Mouse (Mus musculus): ENCODE measurements around the gene Tbx6. TPM values are rescaled to one million over a fixed set of nuclear protein-coding genes. Genes with fewer than 3 reads are reported as not detected.

The Tbx6 gene
- polyA plus RNA-seq, 1 experiment from 2014 or later, result 0.56 TPM

DNA sequence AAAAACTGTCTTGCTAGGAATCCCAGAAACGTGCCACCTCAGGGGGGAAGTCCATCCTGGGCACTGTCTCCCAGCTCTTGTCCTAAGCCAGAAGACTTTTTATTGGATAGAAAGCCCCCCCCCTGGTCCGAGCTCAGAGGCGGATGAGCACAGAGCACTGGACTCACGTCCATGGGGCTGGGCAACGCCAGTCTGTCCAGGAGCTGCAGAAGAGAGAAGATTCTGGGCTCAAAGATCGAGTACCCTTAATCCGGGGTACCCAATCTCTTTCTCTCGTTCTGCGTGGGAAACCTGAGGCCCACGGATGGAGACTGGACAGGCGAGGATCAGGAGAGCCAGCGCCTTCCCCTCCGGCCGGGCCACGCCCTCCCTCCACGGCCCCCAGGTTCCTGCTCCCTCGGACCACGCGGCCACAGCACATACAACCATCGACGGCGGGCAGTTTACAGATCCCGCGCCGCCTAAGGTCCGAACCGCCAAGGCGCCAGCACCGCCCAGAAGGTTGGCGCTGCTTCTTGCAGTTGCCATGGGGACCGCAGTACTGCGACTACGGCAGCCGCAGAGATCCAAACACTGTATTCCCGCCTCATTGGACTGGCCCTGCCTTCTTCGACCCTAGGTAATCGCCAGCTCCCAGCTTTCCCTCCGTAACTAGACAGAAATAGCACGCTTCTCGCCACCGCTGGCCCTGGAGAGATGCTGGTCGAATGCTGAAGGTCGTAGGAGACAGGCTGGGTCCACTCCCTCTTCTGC is 27.6 kb downstream of the Tbx6 start:
- peaks cover 26% of the 10 kb centered on the region for H3K4me1 ChIP-seq
- peak overlapping the region; percentile 85 for H3K27ac ChIP-seq
- 0 out of 2 replicates have a peak, but pooled peaks cover 4% of the 10 kb centered on the region for H3K27me3 ChIP-seq
- peak overlapping the region; percentile 72 for H3K4me3 ChIP-seq (replicated peaks)
- under 1% methylated on average over 43 of the region's 43 CpGs for WGBS
- ATAC-seq (ENCODE audit: low FRiP score), result peak; percentile 95
- peaks cover 24% of the 10 kb centered on the region for H3K36me3 ChIP-seq (replicated peaks)
- peak overlapping the region; percentile 77 for H3K9ac ChIP-seq
- H3K9me3 ChIP-seq, result no peaks in the 10 kb centered on the region
- peak overlapping the region; percentile 81 for H3K4me2 ChIP-seq

DNA sequence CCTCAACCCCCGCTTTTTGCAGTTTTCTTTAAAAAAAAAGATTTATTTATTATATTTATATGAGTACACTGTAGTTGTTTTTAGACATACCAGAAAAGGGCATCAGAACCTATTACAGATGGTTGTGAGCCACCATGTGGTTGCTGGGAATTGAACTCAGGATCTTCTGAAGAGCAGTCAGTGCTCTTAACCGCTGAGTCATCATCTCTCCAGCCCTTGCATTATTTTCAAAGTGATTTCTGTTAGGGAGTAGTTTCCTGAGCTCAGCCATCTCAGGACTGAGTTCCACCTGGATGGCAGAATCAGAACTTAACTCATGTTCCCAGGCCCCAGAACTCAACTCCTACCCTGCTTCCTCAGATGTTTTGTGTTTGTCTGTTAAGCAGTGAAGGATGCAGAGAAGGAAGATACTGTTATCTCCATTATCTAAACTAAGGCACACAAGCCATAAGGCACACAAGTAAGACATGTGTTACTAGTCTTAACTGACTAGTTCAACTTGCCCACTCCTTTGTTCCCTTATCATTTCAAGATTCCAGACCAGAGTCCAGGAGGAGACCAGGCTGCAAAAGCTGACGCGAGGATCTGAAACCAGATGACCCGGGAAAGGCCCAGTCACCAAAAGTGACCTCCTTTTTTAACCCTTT is 28.6 kb downstream of the Tbx6 start:
- 0 out of 2 replicates have a peak, but pooled peaks cover 4% of the 10 kb centered on the region for H3K27me3 ChIP-seq
- WGBS, result 75% methylated on average over 5 of the region's 5 CpGs
- ATAC-seq (ENCODE audit: low FRiP score), result no peak
- peak overlapping the region; percentile 81 for H3K4me2 ChIP-seq
- peak overlapping the region; percentile 77; the same call in 1 of the 2 replicates for H3K9ac ChIP-seq
- peak overlapping the region; percentile 72; the same call in 1 of the 2 replicates for H3K4me3 ChIP-seq (replicated peaks)
- no peaks in the 10 kb centered on the region for H3K9me3 ChIP-seq
- H3K36me3 ChIP-seq (replicated peaks), result peaks cover 14% of the 10 kb centered on the region
- H3K27ac ChIP-seq, result no peak overlapping the region
- H3K4me1 ChIP-seq, result peaks cover 26% of the 10 kb centered on the region

GRCm38 (mm10) chr7:126815726-126816222 is 34.5 kb downstream of the Tbx6 start:
- WGBS, result 64% methylated on average over 8 of the region's 8 CpGs
- Histone ChIP-seq H3K27ac (no peak overlapping the region), H3K9me3 (no peaks in the 10 kb centered on the region), H3K4me3 (replicated peaks) (no peak overlapping the region), H3K27me3 (0 out of 2 replicates have a peak, but pooled peaks cover 4% of the 10 kb centered on the region), H3K36me3 (replicated peaks) (no peaks in the 10 kb centered on the region), H3K4me1 (peaks cover 3% of the 10 kb centered on the region; the same call in 1 of the 2 replicates), H3K4me2 (no peak overlapping the region), H3K9ac (no peak overlapping the region)
- no peak for ATAC-seq (ENCODE audit: low FRiP score)

DNA sequence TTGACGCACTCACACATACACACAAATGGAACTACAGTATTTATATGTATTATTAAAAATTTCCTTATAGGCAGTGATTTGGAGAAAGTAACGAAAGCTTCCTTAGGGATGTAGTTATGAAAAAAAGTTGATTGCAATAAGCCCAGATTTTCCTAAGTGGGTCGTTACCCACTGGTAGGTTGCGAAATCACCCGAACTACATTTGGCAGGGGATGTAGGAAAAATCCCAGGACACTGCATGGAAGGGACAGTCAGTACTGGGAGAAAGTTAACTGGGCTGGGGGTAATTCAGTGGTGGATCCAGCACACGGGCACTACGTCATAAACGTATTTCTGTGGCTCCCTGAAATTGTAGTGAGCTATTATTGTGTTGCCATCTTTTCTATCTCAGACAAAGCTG is 35.2 kb downstream of the Tbx6 start:
- H3K36me3 ChIP-seq (replicated peaks), result no peaks in the 10 kb centered on the region
- no peak overlapping the region for H3K4me2 ChIP-seq
- H3K9me3 ChIP-seq, result no peaks in the 10 kb centered on the region
- no peak overlapping the region for H3K9ac ChIP-seq
- 0 out of 2 replicates have a peak, but pooled peaks cover 4% of the 10 kb centered on the region for H3K27me3 ChIP-seq
- H3K27ac ChIP-seq, result no peak overlapping the region
- peaks cover 3% of the 10 kb centered on the region; the same call in 1 of the 2 replicates for H3K4me1 ChIP-seq
- no peak for ATAC-seq (ENCODE audit: low FRiP score)
- 89% methylated on average over 8 of the region's 8 CpGs for WGBS
- no peak overlapping the region for H3K4me3 ChIP-seq (replicated peaks)

DNA sequence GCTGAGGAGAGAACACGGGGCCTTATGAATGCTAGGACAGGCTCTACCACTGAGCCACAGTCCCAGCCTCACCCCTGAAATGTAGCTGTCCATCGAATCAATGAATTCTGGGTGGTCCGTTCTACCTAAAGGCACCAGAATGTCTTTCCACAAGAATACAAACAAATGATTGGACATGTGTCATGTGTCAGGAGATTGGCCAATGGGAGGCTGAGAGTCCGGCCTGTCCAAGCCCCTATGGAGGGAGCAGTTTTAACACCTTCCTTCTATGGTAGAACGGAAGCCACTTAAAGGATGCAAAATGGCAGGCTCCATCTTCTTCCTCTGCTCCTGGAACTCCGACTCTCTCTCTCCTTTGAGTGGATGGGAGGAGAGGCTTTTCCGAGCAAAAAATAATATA is 36.3 kb downstream of the Tbx6 start:
- WGBS, result 83% methylated on average over 7 of the region's 7 CpGs
- ATAC-seq (ENCODE audit: low FRiP score), result no peak
- H3K36me3 ChIP-seq (replicated peaks), result no peaks in the 10 kb centered on the region

DNA sequence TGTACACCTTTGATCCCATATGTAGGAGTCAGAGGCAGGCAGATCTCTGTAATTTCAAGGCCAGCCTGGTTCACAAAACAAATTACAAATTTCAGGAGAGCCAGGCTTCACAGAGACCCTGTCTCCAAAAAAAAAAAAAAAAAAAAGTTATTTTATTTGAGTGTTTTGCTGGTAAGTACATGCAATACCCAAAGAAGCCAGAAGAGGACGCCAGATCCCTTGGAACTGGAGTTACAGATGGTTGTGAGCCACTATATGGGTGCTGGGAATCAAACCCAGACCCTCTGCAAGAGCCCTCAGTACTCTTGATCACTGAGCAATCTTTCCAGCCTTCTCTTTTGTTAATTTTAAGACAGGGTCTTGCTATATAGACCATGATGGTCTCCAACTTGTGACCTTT is 37.5 kb downstream of the Tbx6 start:
- 38% methylated on average over 1 of the region's 1 CpGs for WGBS
- Histone ChIP-seq H3K9me3 (no peaks in the 10 kb centered on the region), H3K4me2 (no peak overlapping the region), H3K9ac (no peak overlapping the region), H3K4me3 (replicated peaks) (no peak overlapping the region), H3K27ac (no peak overlapping the region), H3K27me3 (peaks cover 13% of the 10 kb centered on the region; the same call in 1 of the 2 replicates), H3K4me1 (peaks cover 19% of the 10 kb centered on the region), H3K36me3 (replicated peaks) (no peaks in the 10 kb centered on the region)
- ATAC-seq (ENCODE audit: low FRiP score), result no peak

More for the DNA sequence above, 36.3 kb downstream of the Tbx6 start:
- Histone ChIP-seq H3K9me3 (no peaks in the 10 kb centered on the region), H3K4me3 (replicated peaks) (no peak overlapping the region), H3K9ac (no peak overlapping the region), H3K27ac (no peak overlapping the region), H3K27me3 (peaks cover 9% of the 10 kb centered on the region; the same call in 1 of the 2 replicates), H3K4me2 (no peak overlapping the region), H3K4me1 (peaks cover 10% of the 10 kb centered on the region)

- Histone ChIP-seq H3K4me1 (peaks cover 39% of the 10 kb centered on the region), H3K4me3 (replicated peaks) (no peak overlapping the region), H3K9me3 (no peaks in the 10 kb centered on the region), H3K4me2 (peak overlapping the region; percentile 85), H3K9ac (peak overlapping the region; percentile 86; the same call in 1 of the 2 replicates), H3K27ac (peak overlapping the region; percentile 82), H3K36me3 (replicated peaks) (no peaks in the 10 kb centered on the region), H3K27me3 (peaks cover 16% of the 10 kb centered on the region; the same call in 1 of the 2 replicates)
- ATAC-seq (ENCODE audit: low FRiP score), result peak; percentile 39; the same call in 1 of the 2 replicates
- WGBS, result 22% methylated on average over 7 of the region's 7 CpGs
These were observed 40.7 kb downstream of the Tbx6 start for GRCm38 (mm10) chr7:126821835-126822511.

GRCm38 (mm10) chr7:126822741-126823140 is 41.5 kb downstream of the Tbx6 start:
- Histone ChIP-seq H3K27me3 (peaks cover 16% of the 10 kb centered on the region; the same call in 1 of the 2 replicates), H3K27ac (peak overlapping the region; percentile 82), H3K9me3 (no peaks in the 10 kb centered on the region), H3K36me3 (replicated peaks) (no peaks in the 10 kb centered on the region), H3K4me2 (peak overlapping the region; percentile 85), H3K4me1 (peaks cover 39% of the 10 kb centered on the region), H3K9ac (peak overlapping the region; percentile 86), H3K4me3 (replicated peaks) (peak overlapping the region; percentile 63)
- ATAC-seq (ENCODE audit: low FRiP score), result peak; percentile 12
- 13% methylated on average over 9 of the region's 9 CpGs for WGBS

GRCm38 (mm10) chr7:126823202-126823711 is 42.0 kb downstream of the Tbx6 start:
- Histone ChIP-seq H3K4me1 (peaks cover 39% of the 10 kb centered on the region), H3K9ac (peak overlapping the region; percentile 86), H3K4me3 (replicated peaks) (peak overlapping the region; percentile 63), H3K36me3 (replicated peaks) (no peaks in the 10 kb centered on the region), H3K9me3 (no peaks in the 10 kb centered on the region), H3K27ac (peak overlapping the region; percentile 82), H3K27me3 (peaks cover 16% of the 10 kb centered on the region; the same call in 1 of the 2 replicates), H3K4me2 (peak overlapping the region; percentile 85)
- under 1% methylated on average over 16 of the region's 19 CpGs for WGBS
- peak; percentile 84 for ATAC-seq (ENCODE audit: low FRiP score)

DNA sequence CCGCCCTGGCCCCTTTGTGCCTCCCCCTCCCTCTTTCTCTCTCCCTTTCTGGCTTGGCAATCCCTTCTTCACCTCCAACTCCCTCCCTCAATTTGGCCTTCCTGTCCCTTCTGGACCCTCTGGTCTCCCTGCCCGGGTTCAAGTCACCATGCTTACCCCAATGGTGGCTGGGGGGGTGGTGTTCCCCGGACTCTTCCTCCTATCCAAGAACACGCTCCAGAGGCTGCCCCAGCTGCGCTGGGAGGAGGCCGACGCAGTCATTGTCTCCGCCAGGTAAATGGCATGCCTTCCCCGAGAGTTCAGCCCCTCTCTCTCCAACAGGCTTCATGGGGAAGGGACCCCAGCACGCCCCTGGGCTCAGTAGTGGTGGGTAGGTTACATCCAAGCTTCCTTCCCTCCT is 42.7 kb downstream of the Tbx6 start:
- H3K36me3 ChIP-seq (replicated peaks), result no peaks in the 10 kb centered on the region
- peaks cover 39% of the 10 kb centered on the region for H3K4me1 ChIP-seq
- peaks cover 16% of the 10 kb centered on the region; the same call in 1 of the 2 replicates for H3K27me3 ChIP-seq
- no peaks in the 10 kb centered on the region for H3K9me3 ChIP-seq
- WGBS, result 14% methylated on average over 10 of the region's 10 CpGs
- peak overlapping the region; percentile 86 for H3K9ac ChIP-seq
- peak overlapping the region; percentile 63 for H3K4me3 ChIP-seq (replicated peaks)
- H3K27ac ChIP-seq, result peak overlapping the region; percentile 82
- H3K4me2 ChIP-seq, result peak overlapping the region; percentile 85
- ATAC-seq (ENCODE audit: low FRiP score), result peak; percentile 42; the same call in 1 of the 2 replicates

- Histone ChIP-seq H3K36me3 (replicated peaks) (no peaks in the 10 kb centered on the region), H3K4me3 (replicated peaks) (no peak overlapping the region), H3K4me2 (0 out of 2 replicates have a peak overlapping the region, but pooled peaks have one; percentile 85), H3K9ac (no peak overlapping the region), H3K27ac (no peak overlapping the region), H3K9me3 (no peaks in the 10 kb centered on the region), H3K4me1 (peaks cover 50% of the 10 kb centered on the region), H3K27me3 (peaks cover 23% of the 10 kb centered on the region; the same call in 1 of the 2 replicates)
- WGBS, result 21% methylated on average over 8 of the region's 8 CpGs
- ATAC-seq (ENCODE audit: low FRiP score), result no peak
These were observed 44.1 kb downstream of the Tbx6 start for GRCm38 (mm10) chr7:126825403-126825802.

Data from forebrain, embryonic 12.5 days (tissue).